Mouse (Mus musculus): ENCODE data around the gene Tmem192. TPM values are rescaled to one million over a fixed set of nuclear protein-coding genes. Genes with fewer than 3 reads are reported as not detected.
A peak's percentile ranks its signal among the peaks of the same experiment; 100 is the strongest.
"Not testable (repeated sequence)": the region's sequence is repeated elsewhere in the genome, so short reads cannot be mapped to it uniquely, and the experiment has no call there.

The Tmem192 gene
- total and polyA plus RNA-seq, 3 experiments, result 21.0 to 42.6 (median 26.2) TPM

DNA sequence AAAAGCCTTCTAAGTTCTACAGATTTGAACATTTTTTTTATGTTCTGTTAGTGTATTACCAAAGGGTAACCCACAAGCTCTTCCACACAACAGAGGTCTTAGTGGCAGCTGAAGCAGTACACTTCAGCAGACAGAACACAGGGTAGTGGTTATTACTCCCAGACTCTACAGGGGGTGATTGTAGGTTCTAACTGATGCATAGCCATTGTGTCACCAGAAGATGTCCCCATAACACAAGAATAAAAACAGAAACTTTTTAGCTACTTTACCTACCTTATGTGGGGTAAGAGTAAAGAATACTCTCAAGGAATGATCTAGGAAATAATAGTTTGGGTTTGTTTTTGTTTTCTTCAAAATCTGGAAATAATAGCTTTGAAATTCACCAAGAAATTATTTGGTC lies 15.9 kb downstream of the Tmem192 start:
- intact Hi-C loops (cut with DNase I), result loop anchor here (5.0 kb wide), 1 partner anchor 149 kb away; no protein-coding TSS in a partner anchor

DNA sequence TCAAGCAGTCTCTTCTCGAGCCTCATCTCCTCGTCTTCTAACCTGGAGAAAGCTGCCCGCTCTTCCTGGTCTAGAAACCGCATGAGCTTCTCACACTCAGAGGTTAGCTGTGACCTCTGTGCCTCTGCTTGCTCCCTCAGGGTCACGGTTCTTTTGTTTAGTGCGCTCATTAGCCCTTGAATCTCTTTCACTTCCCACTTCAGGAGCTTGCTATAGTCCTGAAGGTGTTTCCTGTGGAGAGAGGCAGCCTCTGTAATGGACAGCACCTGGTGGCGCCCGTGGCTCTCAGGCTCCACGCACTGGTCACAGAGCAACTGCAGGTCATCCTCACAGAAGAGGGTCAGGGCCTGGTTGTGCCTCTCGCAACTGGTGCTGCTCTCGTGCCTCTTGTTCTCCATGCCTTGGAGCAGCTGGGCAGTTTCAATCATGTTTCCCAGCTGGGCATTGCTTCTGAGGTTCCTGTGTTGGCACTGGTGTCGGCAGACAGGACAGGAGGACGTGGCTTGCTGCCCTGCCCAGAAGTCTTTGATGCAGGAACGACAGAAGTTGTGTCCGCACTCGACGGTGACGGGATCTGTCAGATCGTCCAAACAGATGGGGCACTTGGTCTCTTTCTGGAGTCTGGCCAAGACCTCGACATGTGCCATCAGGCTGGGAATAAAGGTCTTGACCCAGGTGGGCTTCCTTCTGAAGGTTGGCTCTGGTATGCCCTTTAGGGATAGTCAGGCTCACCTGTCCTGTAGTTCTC lies 36.3 kb downstream of the Tmem192 start:
- WGBS, result 66% methylated on average over 20 of the region's 20 CpGs
- Histone ChIP-seq H3K27me3 (ENCODE audit: control insufficient read depth, insufficient read depth, low read length) (no peaks in the 10 kb centered on the region), H3K79me2 (replicated peaks; ENCODE audit: control insufficient read depth, insufficient read depth, low read length) (no peaks in the 10 kb centered on the region), H3K36me3 (ENCODE audit: control insufficient read depth, insufficient read depth, low read length) (no peaks in the 10 kb centered on the region), H3K9ac (ENCODE audit: low read depth, low read length) (no peak overlapping the region), H3K4me3 (no peak overlapping the region), H3K4me1 (ENCODE audit: control insufficient read depth, insufficient read depth, low read length) (no peaks in the 10 kb centered on the region), H3K27ac (no peak overlapping the region)
- intact Hi-C loops (cut with DNase I), result no loop called here
- TF ChIP-seq POLR2A (IDR thresholded peaks at IDR 0.05; ENCODE audit: insufficient read depth, low read depth, low read length) (no peak), EP300 (IDR thresholded peaks at IDR 0.05; ENCODE audit: insufficient read depth, low read depth, low read length) (no peak), CTCF (IDR thresholded peaks at IDR 0.05) (no peak)
- no peak for DNase-seq

More for the DNA sequence above, 15.9 kb downstream of the Tmem192 start:
- no peak overlapping the region for H3K4me3 ChIP-seq
- H3K27me3 ChIP-seq (ENCODE audit: control insufficient read depth, insufficient read depth, low read length), result no peaks in the 10 kb centered on the region
- TF ChIP-seq POLR2A (IDR thresholded peaks at IDR 0.05; ENCODE audit: insufficient read depth, low read depth, low read length) (no peak), CTCF (IDR thresholded peaks at IDR 0.05) (peak; percentile 52)
- H3K27ac ChIP-seq, result no peak overlapping the region
- H3K4me1 ChIP-seq (ENCODE audit: control insufficient read depth, insufficient read depth, low read length), result no peaks in the 10 kb centered on the region
- H3K79me2 ChIP-seq (replicated peaks; ENCODE audit: control insufficient read depth, insufficient read depth, low read length), result no peaks in the 10 kb centered on the region
- DNase-seq, result no peak
- no peak overlapping the region for H3K9ac ChIP-seq (ENCODE audit: low read depth, low read length)
- H3K36me3 ChIP-seq (ENCODE audit: control insufficient read depth, insufficient read depth, low read length), result no peaks in the 10 kb centered on the region

DNA sequence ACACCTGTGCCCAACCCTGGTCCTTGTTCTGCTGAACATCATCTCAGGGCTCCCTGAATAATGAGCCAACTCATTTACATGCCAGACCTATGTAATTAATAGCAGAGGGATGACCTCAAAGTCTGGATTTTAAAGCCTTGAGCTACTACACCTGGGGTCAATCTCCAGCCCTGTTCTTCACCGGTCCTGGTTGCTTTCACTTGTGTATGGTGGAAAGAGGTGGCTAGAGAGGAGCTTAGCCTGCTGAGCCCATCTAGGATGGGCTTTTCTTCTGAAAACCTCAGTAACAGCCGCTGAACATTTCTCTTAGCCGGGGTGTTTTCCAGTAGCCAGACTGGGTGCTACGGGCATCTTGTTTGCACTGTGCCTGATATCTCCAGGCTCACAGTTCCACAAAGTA lies 40.7 kb downstream of the Tmem192 start, which contains the start of gene Trim75:
Gene Trim75, minus strand, starts transcription at position 101 of the 400 bp plus-strand sequence.
- no peak within 1 kb of the TSS for H3K4me3 ChIP-seq
- TF ChIP-seq EP300 (IDR thresholded peaks at IDR 0.05; ENCODE audit: insufficient read depth, low read depth, low read length) (no peak), POLR2A (IDR thresholded peaks at IDR 0.05; ENCODE audit: insufficient read depth, low read depth, low read length) (no peak), CTCF (IDR thresholded peaks at IDR 0.05) (no peak)

DNA sequence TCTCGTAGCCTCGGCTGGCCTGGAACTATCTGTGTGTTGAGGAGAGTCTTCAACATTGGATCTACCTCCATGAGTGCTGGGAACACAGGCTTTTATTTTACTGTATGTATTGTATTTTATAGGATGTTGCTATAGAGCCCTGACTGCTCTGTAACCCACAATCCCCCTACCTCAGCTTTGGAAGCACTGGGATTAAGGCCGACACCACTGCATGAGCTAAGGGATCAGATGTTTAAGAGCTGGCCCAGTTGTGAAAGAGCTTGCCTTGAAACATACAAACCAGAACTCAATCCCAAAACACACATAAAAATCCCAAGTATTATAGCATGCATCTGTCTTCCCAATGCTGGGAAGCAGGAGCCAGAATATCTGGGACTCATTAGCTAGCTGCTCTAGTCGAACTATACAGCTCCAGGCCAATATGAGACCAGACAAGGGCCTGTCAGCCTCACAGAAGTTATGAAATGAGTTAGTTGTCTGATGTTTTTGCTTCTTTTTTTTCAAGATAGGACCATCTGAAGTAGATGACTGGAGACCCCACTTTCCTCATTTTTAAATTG lies 51.9 kb downstream of the Tmem192 start:
- no peak overlapping the region for H3K27ac ChIP-seq
- no peaks in the 10 kb centered on the region for H3K36me3 ChIP-seq (ENCODE audit: control insufficient read depth, insufficient read depth, low read length)
- no peaks in the 10 kb centered on the region for H3K79me2 ChIP-seq (replicated peaks; ENCODE audit: control insufficient read depth, insufficient read depth, low read length)
- no peak for DNase-seq
- intact Hi-C loops (cut with DNase I), result no loop called here
- H3K4me1 ChIP-seq (ENCODE audit: control insufficient read depth, insufficient read depth, low read length), result no peaks in the 10 kb centered on the region
- 80% methylated on average over 4 of the region's 4 CpGs for WGBS
- H3K27me3 ChIP-seq (ENCODE audit: control insufficient read depth, insufficient read depth, low read length), result no peaks in the 10 kb centered on the region
- TF ChIP-seq EP300 (IDR thresholded peaks at IDR 0.05; ENCODE audit: insufficient read depth, low read depth, low read length) (no peak), POLR2A (IDR thresholded peaks at IDR 0.05; ENCODE audit: insufficient read depth, low read depth, low read length) (no peak), CTCF (IDR thresholded peaks at IDR 0.05) (no peak)
- H3K9ac ChIP-seq (ENCODE audit: low read depth, low read length), result no peak overlapping the region
- H3K4me3 ChIP-seq, result no peak overlapping the region

More for the DNA sequence above, 40.7 kb downstream of the Tmem192 start, which contains the start of gene Trim75:
- WGBS, result 83% methylated on average over 4 of the region's 4 CpGs
- DNase-seq, result no peak
- no peaks in the 10 kb centered on the region for H3K79me2 ChIP-seq (replicated peaks; ENCODE audit: control insufficient read depth, insufficient read depth, low read length)
- no peak within 1 kb of the TSS for H3K9ac ChIP-seq (ENCODE audit: low read depth, low read length)
- H3K4me1 ChIP-seq (ENCODE audit: control insufficient read depth, insufficient read depth, low read length), result no peaks in the 10 kb centered on the region
- no peaks in the 10 kb centered on the region for H3K27me3 ChIP-seq (ENCODE audit: control insufficient read depth, insufficient read depth, low read length)
- no peaks in the 10 kb centered on the region for H3K36me3 ChIP-seq (ENCODE audit: control insufficient read depth, insufficient read depth, low read length)
- no peak within 1 kb of the TSS for H3K27ac ChIP-seq
- intact Hi-C loops (cut with DNase I), result no loop called here

DNA sequence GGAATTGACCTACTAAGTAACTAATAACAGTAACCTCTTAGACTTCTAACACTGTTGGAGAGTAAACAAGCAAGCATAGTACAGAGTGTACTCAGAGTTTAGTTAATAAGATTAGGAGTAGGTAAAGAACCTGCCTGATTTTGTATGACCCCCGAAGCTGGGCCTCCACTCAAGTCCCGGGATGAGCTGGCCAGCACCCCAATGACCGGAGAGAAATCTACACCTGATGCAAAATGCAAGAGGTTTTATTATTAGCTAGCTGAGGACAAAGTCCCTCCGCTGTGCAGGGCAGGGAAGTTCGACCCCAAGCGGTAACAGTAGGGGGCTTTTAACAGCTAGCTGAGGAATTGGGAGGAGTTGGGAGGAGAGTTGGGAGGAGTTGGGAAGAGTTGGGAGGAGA lies 60.6 kb downstream of the Tmem192 start:
- intact Hi-C loops (cut with DNase I); DNase-seq; H3K27me3 ChIP-seq (ENCODE audit: control insufficient read depth, insufficient read depth, low read length); H3K27ac ChIP-seq; H3K36me3 ChIP-seq (ENCODE audit: control insufficient read depth, insufficient read depth, low read length); H3K9ac ChIP-seq (ENCODE audit: low read depth, low read length); H3K79me2 ChIP-seq (replicated peaks; ENCODE audit: control insufficient read depth, insufficient read depth, low read length); H3K4me1 ChIP-seq (ENCODE audit: control insufficient read depth, insufficient read depth, low read length); H3K4me3 ChIP-seq: not testable (repeated sequence)
- WGBS, result 77% methylated on average over 6 of the region's 6 CpGs

DNA sequence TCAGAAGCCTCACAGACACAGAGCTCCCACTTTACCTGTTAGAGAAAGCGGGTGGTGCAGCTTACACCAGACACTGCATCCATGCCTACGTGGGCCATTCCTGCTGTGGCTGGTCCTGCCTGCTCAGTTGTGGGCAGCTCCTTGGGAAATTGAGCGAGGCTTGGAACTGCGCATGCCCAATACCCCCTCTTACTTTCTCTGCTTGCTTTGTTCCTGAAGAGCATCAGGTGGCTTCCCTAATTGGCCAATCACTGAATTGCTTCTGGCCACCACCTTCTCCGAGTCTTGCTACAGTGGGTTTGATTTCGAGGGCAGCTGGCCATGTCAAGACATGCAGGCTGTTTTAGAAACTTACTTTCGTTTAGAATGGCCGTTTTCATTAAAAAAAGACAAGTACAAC lies 71.4 kb downstream of the Tmem192 start, which contains the start of the genes Trim61 and Trim60:
Gene Trim61, minus strand, starts transcription at position 101 of the 400 bp plus-strand sequence.
Gene Trim60, minus strand, starts transcription at position 162 of the 400 bp plus-strand sequence.
- no peak within 1 kb of the TSS for H3K4me3 ChIP-seq
- H3K9ac ChIP-seq (ENCODE audit: low read depth, low read length), result no peak within 1 kb of the TSS
- H3K27ac ChIP-seq, result no peak within 1 kb of the TSS
- H3K4me1 ChIP-seq (ENCODE audit: control insufficient read depth, insufficient read depth, low read length), result no peaks in the 10 kb centered on the region
- no peaks in the 10 kb centered on the region for H3K79me2 ChIP-seq (replicated peaks; ENCODE audit: control insufficient read depth, insufficient read depth, low read length)
- intact Hi-C loops (cut with DNase I), result no loop called here
- H3K27me3 ChIP-seq (ENCODE audit: control insufficient read depth, insufficient read depth, low read length), result no peaks in the 10 kb centered on the region
- WGBS, result 83% methylated on average over 8 of the region's 8 CpGs
- no peak for DNase-seq
- H3K36me3 ChIP-seq (ENCODE audit: control insufficient read depth, insufficient read depth, low read length), result no peaks in the 10 kb centered on the region
- TF ChIP-seq CTCF (IDR thresholded peaks at IDR 0.05) (no peak), POLR2A (IDR thresholded peaks at IDR 0.05; ENCODE audit: insufficient read depth, low read depth, low read length) (no peak), EP300 (IDR thresholded peaks at IDR 0.05; ENCODE audit: insufficient read depth, low read depth, low read length) (no peak)

Other genes starting within 250 kb of the Tmem192 start
- 1 to 10 TPM; 6.6 to 9.6 TPM for gene Msmo1, start 213.4 kb upstream of the Tmem192 start, total RNA-seq (2021)
- gene Msmo1, start 213.4 kb upstream of the Tmem192 start, polyA plus RNA-seq (2012; rRNA removed), result 4.1 and 9.1 TPM in 2 replicates
- 10 to 100 TPM; 14.5 to 19.4 TPM for gene Klhl2, start 97.2 kb upstream of the Tmem192 start, total RNA-seq (2021)
- gene Klhl2, start 97.2 kb upstream of the Tmem192 start, polyA plus RNA-seq (2012; rRNA removed), result 6.0 and 8.1 TPM in 2 replicates
- gene Trim75, start 40.6 kb downstream of the Tmem192 start, total RNA-seq (2021), result not detected
- gene Trim75, start 40.6 kb downstream of the Tmem192 start, polyA plus RNA-seq (2012; rRNA removed), result not detected in 2 replicates
- gene Trim61, start 71.3 kb downstream of the Tmem192 start, total RNA-seq (2021), result not detected
- not detected in 2 replicates for gene Trim61, start 71.3 kb downstream of the Tmem192 start, polyA plus RNA-seq (2012; rRNA removed)
- not detected for gene Trim60, start 71.4 kb downstream of the Tmem192 start, total RNA-seq (2021)
- gene Trim60, start 71.4 kb downstream of the Tmem192 start, polyA plus RNA-seq (2012; rRNA removed), result not detected in 2 replicates
- not detected for gene Apela, start 90.2 kb downstream of the Tmem192 start, total RNA-seq (2021)
- gene Apela, start 90.2 kb downstream of the Tmem192 start, polyA plus RNA-seq (2012; rRNA removed), result 0.27 TPM in 1 of 2 replicates, not detected in the other
- gene Gm10663, start 127.8 kb downstream of the Tmem192 start, total RNA-seq (2021), result not detected
- not detected in 2 replicates for gene Gm10663, start 127.8 kb downstream of the Tmem192 start, polyA plus RNA-seq (2012; rRNA removed)
- not detected for gene BC030870, start 182.4 kb downstream of the Tmem192 start, total RNA-seq (2021)
- gene BC030870, start 182.4 kb downstream of the Tmem192 start, polyA plus RNA-seq (2012; rRNA removed), result not detected in 2 replicates